Mouse (Mus musculus): ENCODE measurements around the gene Plek2. TPM values are rescaled to one million over a fixed set of nuclear protein-coding genes. Genes with fewer than 3 reads are reported as not detected.

Gene Plek2
- total RNA-seq, 2 experiments from 2014 or later: 0.26 TPM; not detected in 1

DNA sequence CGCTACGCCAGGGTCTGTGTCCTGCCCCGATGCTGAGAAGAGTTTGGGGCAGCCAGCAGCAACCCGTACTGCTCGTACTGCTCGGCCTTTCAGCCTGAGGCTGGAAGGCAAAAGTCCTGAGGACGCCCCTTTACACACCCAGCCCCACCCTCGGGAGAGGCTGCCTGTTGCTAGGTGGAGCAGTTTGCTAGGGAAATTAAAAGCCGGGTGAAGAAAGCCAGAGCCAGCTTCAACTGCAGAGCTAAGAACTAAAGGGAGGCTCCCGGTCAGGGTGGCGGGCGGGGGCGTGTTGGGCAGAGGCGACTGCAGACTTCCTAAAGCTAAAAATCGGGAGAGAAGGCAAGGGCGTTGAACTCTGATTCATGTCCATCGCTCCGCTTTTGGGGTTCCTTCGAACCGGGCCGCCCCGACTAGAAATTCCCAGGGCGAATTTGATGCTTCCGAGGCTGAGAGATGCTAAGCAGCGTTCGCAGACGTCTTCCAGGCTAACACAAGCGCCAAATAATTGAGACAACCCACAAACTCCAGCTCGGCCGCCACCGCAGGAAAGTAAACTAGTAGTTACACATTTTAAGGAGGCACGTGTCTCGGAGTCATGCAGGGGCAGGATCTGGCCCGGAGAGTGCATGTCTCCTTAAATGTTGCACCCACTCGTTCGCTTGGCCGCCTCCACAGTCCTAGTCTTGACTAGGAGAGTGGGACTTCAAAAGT lies 5.1 kb upstream of the Plek2 start:
- DNase-seq (ENCODE audit: low spot score in 2 of 2): peak in 1 of 2 experiments; percentile 11

DNA sequence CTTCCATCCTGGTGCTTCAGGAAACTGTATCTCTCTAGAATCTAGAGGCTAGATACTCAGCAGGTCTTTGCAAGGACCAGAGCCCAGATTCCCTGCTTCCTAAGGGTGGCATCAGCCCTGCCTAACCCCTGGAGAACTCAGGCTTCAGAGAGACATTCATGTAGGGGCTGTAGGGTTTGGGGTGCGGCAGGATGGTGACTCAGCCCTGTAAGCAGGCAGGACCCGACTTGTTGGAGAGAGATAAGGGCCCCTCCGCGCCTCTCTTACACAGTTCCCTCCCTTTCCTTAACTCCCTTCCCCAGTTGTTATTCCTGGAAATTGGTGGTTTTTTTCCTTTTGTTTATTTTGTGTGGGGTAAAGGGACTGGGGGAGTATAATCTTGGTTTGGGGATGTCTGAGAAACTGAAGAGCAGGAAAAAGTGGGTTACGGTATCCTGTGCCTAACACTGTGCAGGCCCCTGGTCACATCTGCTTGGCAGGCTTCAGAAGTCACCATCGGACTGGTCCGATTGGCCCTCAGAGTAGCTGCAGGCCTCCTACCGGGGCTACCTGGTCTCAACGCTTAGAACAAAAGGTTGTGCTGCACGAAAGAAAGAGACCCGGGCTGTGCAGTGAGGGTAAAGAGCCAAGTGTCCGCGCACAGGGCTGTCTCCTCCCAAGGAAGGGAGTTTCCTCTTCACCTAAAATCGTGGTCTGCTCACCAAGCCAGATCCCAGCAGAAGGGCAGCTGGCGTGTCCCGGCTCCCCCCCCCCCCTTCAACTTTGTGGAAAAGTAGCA lies 4.1 kb upstream of the Plek2 start:
- DNase-seq (ENCODE audit: low spot score in 2 of 2): no peak

DNA sequence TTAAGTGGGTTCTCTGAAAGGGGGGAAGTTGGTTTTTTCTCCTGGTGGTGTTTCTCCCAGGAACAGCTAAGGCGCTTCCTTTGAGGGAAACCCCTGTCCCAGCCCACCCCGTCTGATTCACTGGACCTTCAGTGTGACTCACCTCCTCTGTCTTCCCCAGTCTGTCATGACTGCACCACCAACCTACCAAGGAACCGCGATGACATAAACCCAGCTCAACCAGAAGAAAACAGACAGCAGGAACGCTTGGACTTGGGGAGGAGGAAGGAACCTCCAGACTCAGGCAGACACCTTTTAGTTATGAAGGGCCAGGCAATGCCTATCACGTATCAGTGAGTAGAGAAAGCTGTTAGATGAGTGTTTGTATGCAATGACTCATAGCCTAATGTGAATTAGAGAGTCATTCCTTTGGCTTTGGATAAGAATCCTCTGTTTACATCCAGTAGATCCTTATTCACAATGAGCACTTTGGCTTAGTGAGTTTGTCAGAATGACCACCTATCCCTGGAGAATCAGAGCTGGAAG lies 1.4 kb upstream of the Plek2 start:
- DNase-seq (ENCODE audit: low spot score in 2 of 2): no peak

DNA sequence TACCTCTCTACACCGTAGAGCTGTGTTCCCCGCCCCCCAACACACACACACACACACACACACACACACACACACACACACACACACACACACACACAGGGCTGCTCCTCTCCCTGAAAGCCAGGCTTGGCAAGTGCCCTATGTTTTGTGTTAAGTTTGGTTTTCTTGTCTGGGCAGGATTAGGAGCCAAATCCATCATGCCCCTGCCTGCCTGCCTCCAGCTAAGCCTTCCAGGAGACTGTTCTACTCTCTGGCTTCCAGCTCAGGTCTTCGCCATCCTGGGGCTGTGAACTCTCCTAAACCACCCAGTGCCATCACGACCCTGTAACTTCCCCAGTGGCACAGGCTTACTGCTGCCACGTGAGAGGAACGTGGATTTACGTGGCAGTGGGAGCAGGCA lies 2.3 kb downstream of the Plek2 start:
- DNase-seq (ENCODE audit: low spot score in 2 of 2): no peak

DNA sequence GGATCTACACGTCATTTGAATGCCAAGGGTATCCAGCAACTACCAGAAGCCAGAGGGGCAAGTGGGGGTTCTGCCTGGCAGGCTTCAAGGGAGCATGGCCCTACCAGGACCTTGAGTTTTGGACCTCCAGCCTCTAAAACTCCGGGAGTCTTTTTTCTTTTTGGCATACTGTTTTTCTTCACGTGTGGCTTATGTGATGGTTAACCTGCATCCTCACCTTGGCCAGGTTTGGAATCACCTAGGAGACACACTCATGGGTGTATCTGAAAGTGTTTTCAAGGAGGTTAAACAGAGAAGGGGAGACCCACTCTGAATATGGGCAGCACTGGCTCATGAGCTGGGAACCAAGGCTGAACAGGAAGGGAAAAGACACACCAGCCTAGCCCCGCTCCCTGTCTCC lies 3.5 kb downstream of the Plek2 start:
- no peak for DNase-seq (ENCODE audit: low spot score in 2 of 2)

GRCm38 (mm10) chr12:78901467-78901866 lies 5.3 kb downstream of the Plek2 start:
- DNase-seq (ENCODE audit: low spot score in 2 of 2): no peak

GRCm38 (mm10) chr12:78897861-78898260 lies 8.9 kb downstream of the Plek2 start:
- no peak for DNase-seq (ENCODE audit: low spot score in 2 of 2)

- no peak for DNase-seq (ENCODE audit: low spot score in 2 of 2)
Measured at GRCm38 (mm10) chr12:78891149-78891548, 15.6 kb downstream of the Plek2 start.

DNA sequence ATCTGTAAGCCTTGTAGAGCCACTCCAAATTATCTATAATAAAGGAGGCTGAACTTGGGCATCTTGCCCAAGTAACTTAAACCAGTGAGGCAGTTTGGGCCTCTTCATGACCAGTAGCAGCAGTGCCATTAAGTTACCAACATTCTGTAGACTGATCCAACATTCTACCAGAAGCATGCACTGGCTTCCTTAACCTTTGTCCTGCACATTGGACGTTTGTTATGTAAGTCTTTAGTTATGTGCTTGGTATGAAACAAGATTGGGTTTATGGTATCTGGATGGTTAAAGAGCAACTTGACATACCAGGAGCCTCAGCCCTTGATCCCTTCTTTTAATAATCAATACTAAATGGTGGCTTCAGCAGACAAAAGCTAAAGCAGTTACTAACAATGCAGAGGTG lies 16.7 kb downstream of the Plek2 start:
- no peak for DNase-seq (ENCODE audit: low spot score in 2 of 2)

DNA sequence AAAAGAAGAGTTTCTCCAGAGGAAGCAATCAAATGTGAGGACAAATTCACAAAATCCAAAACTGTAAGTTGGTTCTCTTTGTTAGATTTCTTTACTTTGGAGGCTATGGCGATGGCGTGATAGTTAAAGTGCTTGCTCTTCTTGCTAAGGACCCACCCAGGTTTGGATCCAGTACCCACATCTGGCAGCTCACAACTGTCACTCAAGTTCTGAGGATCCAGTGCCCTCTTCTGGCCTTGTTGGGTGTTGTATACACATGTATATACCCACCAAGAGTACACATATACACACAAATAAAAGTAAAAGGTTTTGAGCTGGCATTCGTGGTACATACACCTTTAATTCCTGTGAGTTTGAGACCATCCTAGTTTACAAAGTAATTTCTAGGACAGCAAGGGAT lies 32.2 kb downstream of the Plek2 start:
- DNase-seq (ENCODE audit: low spot score in 2 of 2): no peak

DNA sequence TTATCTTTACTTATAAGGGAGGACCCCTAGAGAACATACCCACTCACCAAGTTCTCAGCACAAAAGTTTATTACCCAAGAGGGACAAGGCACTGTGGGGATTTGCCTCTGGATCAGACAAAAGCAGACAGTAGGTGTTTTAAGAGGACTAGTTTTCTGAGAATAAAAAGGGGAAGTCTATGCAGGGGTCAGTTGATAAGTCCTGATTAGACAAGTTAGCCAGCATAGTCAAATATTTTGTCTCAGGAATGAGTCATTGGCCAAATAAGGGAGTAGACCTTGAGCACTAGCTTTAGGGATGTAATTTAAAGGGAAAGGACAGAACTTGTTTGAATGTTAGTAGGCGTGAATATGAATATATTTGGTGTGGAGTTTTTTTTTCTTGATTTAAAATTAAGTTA lies 38.6 kb downstream of the Plek2 start:
- DNase-seq (ENCODE audit: low spot score in 2 of 2): no peak

DNA sequence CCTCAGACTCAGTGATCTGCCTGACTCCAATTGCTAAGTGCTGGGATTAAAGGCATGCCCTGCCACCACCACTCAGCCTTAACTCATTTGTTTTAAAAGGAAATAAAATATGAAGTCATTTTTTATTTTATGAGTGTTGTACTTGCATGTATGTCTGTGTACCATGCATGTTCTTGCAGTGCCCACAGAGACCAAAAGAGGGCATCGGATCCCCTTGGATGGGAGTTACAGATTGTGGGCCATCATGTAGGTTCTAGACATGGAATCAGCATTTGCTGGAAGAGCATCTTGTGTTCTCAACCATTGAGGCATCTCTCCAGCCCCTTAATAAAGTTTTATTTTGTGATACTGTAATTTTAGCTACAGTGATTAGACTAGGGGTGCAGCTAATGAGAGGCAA lies 41.3 kb downstream of the Plek2 start:
- no peak for DNase-seq (ENCODE audit: low spot score in 2 of 2)

DNA sequence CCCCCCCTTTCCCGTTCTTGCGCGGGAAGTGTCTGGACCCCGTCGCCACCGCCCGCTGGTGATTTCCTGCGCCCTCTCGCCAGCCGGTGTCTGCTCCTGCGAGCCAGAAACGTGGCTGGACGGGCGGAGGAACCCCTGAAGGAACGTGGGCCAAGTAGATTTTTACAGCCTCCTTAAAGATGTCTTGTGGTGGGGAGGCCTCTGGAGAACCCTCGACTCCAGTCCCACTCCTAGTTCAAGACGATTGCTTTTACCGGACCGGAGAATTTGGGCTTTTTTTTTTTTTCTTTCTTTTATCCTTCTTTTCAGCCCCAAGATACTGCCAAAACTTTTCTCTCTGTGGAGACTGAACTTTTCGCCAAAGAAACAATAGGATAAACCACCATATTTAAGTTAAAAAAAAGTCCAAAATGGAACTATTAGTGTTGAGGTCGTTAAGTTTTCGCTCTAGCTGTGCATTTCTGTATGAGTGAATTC lies 44.5 kb downstream of the Plek2 start:
- no peak for DNase-seq (ENCODE audit: low spot score in 2 of 2)

DNA sequence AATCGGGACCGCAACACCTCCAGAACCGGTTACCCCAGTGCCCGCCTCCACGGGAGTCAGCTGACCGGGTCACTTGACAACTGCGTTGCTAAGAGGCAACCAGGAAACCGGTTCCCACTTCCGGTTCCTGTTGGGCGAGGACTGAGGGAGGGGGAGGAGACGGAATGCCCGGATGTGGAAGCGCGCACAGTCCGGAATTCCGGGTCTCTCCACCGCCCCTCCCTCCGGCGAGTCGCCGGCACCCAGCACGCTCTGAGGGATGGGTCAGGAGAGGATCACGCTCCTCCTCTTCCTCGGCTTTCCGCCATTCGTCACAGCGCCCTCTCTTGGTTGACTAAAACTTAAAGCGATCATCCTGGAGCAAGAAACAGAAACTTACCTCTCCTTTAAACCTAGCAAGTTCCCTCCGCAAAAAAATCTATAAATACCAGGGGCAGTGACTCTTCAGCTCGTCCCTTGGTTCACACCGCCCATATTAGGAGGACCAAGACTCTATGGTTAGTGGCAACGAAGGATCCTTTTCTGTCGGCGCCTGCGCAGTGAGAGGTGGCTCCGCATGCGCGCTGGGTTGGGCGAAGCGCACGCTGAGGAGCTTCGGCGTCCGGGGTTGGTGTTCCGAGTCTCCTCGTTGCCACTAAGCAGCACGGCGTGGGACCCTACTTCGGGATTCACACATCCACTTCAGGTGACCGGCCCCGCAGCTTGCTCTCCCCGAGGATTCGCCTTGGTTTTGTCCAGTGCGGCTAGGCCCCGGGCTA lies 45.1 kb downstream of the Plek2 start, which contains the start of the genes Atp6v1d and Eif2s1:
Gene Atp6v1d, minus strand, starts transcription at position 143 of the 758 bp plus-strand sequence.
Gene Eif2s1, plus strand, starts transcription at position 324 of the 758 bp plus-strand sequence.
- peak; percentile 93 to 94 for DNase-seq (ENCODE audit: low spot score in 2 of 2)

- DNase-seq (ENCODE audit: low spot score in 2 of 2): peak in 1 of 2 experiments; percentile 11
Measured at GRCm38 (mm10) chr12:78860921-78861495, 45.8 kb downstream of the Plek2 start.

DNA sequence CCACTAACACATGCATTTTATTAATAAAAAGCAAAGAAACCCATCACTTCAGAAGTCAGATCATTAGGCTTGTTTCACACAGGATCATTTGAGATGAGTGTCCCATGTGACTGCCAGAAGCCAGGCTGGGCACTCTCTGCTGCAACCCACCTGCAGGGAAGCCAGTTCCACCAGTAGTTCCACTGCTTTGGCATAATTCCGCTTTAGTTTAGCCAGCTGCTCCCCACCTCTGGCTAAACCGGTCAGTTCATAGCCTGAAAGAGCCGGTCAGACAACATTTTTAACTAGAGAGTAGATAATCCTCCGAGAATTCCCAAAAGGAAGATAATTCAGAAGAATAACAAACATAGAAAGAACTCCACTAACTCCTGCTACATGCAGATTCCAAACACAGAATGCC lies 58.5 kb downstream of the Plek2 start:
- DNase-seq (ENCODE audit: low spot score in 2 of 2): no peak

DNA sequence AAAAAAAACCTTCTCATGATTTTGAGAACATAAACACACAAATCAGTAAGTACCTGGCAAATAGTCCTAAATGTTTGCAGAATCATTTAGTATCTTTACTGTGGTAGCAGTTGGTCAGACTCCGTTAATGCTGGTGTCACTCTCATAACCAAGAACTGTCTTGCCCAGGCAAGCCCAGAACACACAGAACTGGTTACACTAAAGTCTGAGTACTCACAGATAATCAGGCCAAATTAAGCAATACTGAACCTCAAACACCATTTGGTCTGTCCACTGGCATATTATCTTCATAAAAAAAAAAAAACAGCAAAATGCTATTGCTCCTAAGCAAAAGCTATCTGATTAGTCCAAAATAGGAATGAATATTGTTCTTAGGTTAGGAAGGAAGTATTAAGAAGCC lies 64.3 kb downstream of the Plek2 start:
- DNase-seq (ENCODE audit: low spot score in 2 of 2): no peak

GRCm38 (mm10) chr12:78839906-78840305 lies 66.9 kb downstream of the Plek2 start:
- DNase-seq (ENCODE audit: low spot score in 2 of 2): no peak
